Mouse (Mus musculus) erythroblast, embryonic 14.5 days (primary cell): ENCODE measurements around the gene Hacd4. TPM values are rescaled to one million over a fixed set of nuclear protein-coding genes. Genes with fewer than 3 reads are reported as not detected.
"Not testable (repeated sequence)": the region's sequence is repeated elsewhere in the genome, so short reads cannot be mapped to it uniquely, and the experiment has no call there.

ENCODE experiments used
- H3K27me3 ChIP-seq: 2 replicates; pipeline ENCODE4 v1.6.1; 2012; ENCODE audit warnings: inconsistent platforms; ENCODE audit not compliant: control insufficient read depth
- H3K36me3 ChIP-seq: 2 replicates; pipeline ENCODE4 v1.6.1; 2012; ENCODE audit warnings: mild to moderate bottlenecking, inconsistent platforms; ENCODE audit not compliant: control insufficient read depth
- H3K4me1 ChIP-seq: 2 replicates; pipeline ENCODE4 v1.6.1; 2012; ENCODE audit warnings: inconsistent platforms; ENCODE audit not compliant: control insufficient read depth
- H3K4me3 ChIP-seq: replicated peaks from 2 replicates; pipeline ENCODE3; 2012; ENCODE audit warnings: moderate library complexity, mild to moderate bottlenecking, inconsistent platforms
- H3K9me3 ChIP-seq: 2 replicates; pipeline ENCODE4 v1.6.1; 2012; ENCODE audit warnings: low read length, inconsistent platforms, mixed read lengths; ENCODE audit not compliant: control insufficient read depth
- GATA1 ChIP-seq: IDR thresholded peaks from 2 replicates; pipeline ENCODE4 v1.6.1; 2012; ENCODE audit warnings: low read length, inconsistent platforms, mixed read lengths
- TAL1 ChIP-seq: IDR thresholded peaks from 3 replicates; pipeline ENCODE4 v1.6.1; 2012; ENCODE audit warnings: low read length, inconsistent platforms, mixed read lengths
- polyA plus RNA-seq: library from polyadenylated mRNA; stranded (reverse); fragments of >175 nt; gene quantifications from 2 replicates; pipeline ENCODE4 v1.2.3, GENCODE M21; 2012

Hacd4 gene
- polyA plus RNA-seq, 1 experiment, result 0.01 TPM

DNA sequence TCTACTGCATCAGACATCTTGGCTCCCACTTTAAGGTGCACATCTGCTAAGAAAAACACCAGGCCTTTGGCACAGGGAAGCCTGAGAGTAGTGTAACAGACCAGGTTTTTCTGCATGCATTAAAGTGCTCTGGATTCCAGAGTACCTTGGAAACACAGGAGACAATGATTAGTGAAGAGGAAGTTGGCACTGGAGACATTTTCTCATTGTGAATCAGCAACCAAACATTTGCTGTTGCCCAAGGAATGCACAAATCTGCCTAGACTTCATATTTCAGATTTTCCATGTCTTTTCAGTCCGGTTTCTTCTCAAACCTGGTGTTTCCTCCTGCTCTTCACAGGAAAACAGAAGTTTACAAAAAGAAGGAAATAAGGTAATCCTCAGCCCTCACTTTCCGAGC is 26.4 kb downstream of the Hacd4 start:
- TF ChIP-seq GATA1 (no peak), TAL1 (no peak)

GRCm38 (mm10) chr4:88409279-88409678 is 29.4 kb downstream of the Hacd4 start:
- no peaks in the 10 kb centered on the region for H3K27me3 ChIP-seq
- no peaks in the 10 kb centered on the region for H3K9me3 ChIP-seq
- no peak overlapping the region for H3K4me3 ChIP-seq
- no peaks in the 10 kb centered on the region for H3K4me1 ChIP-seq
- peaks cover 6% of the 10 kb centered on the region for H3K36me3 ChIP-seq
- TF ChIP-seq TAL1 (no peak), GATA1 (no peak)

More for the DNA sequence above, 26.4 kb downstream of the Hacd4 start:
- H3K27me3 ChIP-seq, result no peaks in the 10 kb centered on the region
- H3K4me1 ChIP-seq, result no peaks in the 10 kb centered on the region
- peaks cover 2% of the 10 kb centered on the region; the same call in 1 of the 2 replicates for H3K36me3 ChIP-seq
- no peaks in the 10 kb centered on the region for H3K9me3 ChIP-seq
- H3K4me3 ChIP-seq, result no peak overlapping the region

GRCm38 (mm10) chr4:88406887-88407696 is 31.6 kb downstream of the Hacd4 start:
- no peaks in the 10 kb centered on the region for H3K4me1 ChIP-seq
- H3K36me3 ChIP-seq, result peaks cover 6% of the 10 kb centered on the region
- no peak for TF ChIP-seq GATA1
- no peak for TF ChIP-seq TAL1

DNA sequence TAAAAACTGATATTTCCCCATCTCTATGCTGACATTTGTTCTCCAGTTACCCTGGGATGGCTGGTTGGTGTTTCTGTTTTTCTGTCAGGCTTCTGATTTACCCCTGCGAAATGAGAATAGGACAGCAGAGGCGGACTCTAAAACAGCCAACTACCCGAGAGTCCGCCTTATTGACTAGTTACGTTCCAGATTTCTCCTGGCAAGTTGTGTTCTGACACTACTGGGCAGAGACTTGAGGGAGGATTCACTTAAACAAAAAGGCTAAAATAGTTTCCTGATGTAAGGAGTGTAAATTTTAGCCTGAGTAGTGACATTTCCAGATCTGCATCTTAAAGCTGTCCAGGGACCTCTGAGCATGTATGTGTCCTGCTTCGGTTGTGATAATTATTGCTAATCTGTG is 35.8 kb downstream of the Hacd4 start:
- Histone ChIP-seq H3K9me3 (no peaks in the 10 kb centered on the region), H3K4me3 (no peak overlapping the region), H3K4me1 (no peaks in the 10 kb centered on the region), H3K27me3 (no peaks in the 10 kb centered on the region), H3K36me3 (peaks cover 9% of the 10 kb centered on the region)
- no peak for TF ChIP-seq TAL1
- TF ChIP-seq GATA1, result no peak

More at GRCm38 (mm10) chr4:88406887-88407696, 31.6 kb downstream of the Hacd4 start:
- H3K4me3 ChIP-seq, result no peak overlapping the region
- H3K27me3 ChIP-seq, result no peaks in the 10 kb centered on the region
- no peaks in the 10 kb centered on the region for H3K9me3 ChIP-seq

- TF ChIP-seq TAL1 (no peak), GATA1 (no peak)
- Histone ChIP-seq H3K36me3 (peaks cover 3% of the 10 kb centered on the region; the same call in 1 of the 2 replicates), H3K9me3 (no peaks in the 10 kb centered on the region), H3K4me3 (no peak overlapping the region), H3K27me3 (no peaks in the 10 kb centered on the region), H3K4me1 (no peaks in the 10 kb centered on the region)
These were observed 37.8 kb downstream of the Hacd4 start for GRCm38 (mm10) chr4:88400992-88401313.

DNA sequence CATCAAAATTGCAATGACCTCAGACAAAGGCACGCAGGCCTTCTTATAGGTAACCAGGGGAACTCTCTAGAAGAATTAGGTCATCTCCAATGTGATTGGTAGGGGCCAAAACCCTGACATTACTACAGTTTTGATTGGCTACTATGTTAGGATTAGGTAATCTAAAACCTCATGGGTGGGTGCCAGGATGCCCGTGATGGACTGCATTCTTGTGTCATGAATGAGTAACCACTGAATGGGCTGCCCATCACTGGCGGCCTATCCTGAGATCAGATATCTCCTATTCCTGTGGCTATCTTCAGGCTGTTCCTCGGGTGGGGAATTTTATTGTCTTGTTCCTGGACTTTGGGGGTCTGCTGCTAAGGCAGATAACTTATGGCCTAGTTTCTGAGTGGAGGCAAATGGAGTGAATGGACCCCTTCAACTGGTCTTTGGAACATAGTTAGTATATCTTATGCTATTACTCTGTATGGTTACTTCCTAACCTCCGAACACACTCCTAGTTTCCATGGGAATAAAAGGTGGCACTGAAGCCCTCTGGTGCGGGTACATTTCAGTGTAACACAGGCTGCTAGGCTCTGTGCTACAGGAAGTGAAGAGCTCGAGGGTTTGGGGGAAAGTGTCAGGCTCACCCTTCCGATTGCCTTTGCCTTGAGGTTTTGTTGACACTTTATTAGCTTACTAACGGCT is 38.3 kb downstream of the Hacd4 start:
- Histone ChIP-seq H3K4me1 (no peaks in the 10 kb centered on the region), H3K9me3 (no peaks in the 10 kb centered on the region), H3K36me3 (peaks cover 3% of the 10 kb centered on the region; the same call in 1 of the 2 replicates), H3K4me3 (no peak overlapping the region), H3K27me3 (no peaks in the 10 kb centered on the region)
- TF ChIP-seq GATA1 (no peak), TAL1 (no peak)

DNA sequence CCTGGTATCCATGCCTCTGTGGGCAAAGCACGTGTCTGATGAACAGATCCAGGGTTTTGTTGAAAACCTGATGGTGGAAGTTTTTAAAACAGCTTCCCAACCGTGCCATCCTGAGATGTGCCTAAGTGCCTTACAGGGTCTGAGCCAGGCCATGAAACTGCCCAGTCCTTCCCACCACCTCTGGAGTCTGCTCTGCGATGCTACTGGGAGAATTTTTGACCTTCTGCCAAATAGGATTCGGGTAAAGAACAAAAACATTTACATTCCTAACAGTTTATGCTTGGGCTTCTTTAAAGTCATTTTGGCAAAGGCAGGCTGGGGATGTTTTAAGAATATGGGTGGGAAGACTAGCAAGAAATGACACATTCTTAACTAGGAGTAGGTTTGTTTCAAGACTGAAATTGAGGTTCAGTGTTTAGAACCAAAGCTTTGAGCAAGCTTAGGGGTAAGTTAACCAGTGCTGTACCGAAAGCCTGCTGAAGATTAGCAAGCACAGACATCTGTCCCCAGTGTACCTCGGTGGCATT is 41.7 kb downstream of the Hacd4 start:
- H3K4me1 ChIP-seq, result no peaks in the 10 kb centered on the region
- no peaks in the 10 kb centered on the region for H3K27me3 ChIP-seq
- H3K9me3 ChIP-seq, result no peaks in the 10 kb centered on the region
- TF ChIP-seq TAL1 (no peak), GATA1 (no peak)
- no peak overlapping the region for H3K4me3 ChIP-seq
- H3K36me3 ChIP-seq, result peaks cover 7% of the 10 kb centered on the region

GRCm38 (mm10) chr4:88395717-88396116 is 43.0 kb downstream of the Hacd4 start:
- Histone ChIP-seq H3K27me3 (no peaks in the 10 kb centered on the region), H3K36me3 (peaks cover 4% of the 10 kb centered on the region), H3K4me1 (no peaks in the 10 kb centered on the region), H3K9me3 (no peaks in the 10 kb centered on the region), H3K4me3 (no peak overlapping the region)
- TF ChIP-seq TAL1 (no peak), GATA1 (no peak)

DNA sequence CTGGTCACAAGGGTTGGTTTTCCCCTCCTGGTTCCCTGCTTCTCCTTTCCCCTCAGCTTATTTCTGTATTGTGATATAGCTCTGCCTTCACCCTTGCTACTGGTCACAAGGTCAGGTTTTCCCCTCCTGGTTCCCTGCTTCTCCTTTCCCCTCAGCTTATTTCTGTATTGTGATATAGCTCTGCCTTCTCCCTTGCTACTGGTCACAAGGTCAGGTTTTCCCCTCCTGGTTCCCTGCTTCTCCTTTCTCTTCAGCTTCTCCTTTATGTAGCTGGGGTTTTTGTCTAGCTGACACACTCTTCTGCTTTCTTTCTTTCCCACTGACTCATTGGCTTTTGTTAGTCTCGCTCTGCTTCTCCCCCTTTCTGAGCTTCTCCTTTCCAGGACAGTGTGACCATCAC is 48.1 kb downstream of the Hacd4 start:
- H3K27me3 ChIP-seq, H3K36me3 ChIP-seq, H3K9me3 ChIP-seq, H3K4me1 ChIP-seq, H3K4me3 ChIP-seq: not testable (repeated sequence)
